Mouse (Mus musculus): ENCODE results near the gene Ddx31. TPM values are rescaled to one million over a fixed set of nuclear protein-coding genes. Genes with fewer than 3 reads are reported as not detected.

Ddx31 gene
- 10 to 100 TPM in 1 of 2 experiments, 1 to 10 TPM in 1; 8.7 to 15.5 TPM for total RNA-seq (2021)
- long read RNA-seq, experiment 1, transcript Ddx31-201 (20 exons, 3,271 nt): major isoform, 14 of 18 reads
- long read RNA-seq, experiment 1, partial matches to known transcripts: 2 of 18 reads
- long read RNA-seq, experiment 1, other reads (novel, unspliced or antisense): 2 of 18 reads
- long read RNA-seq, experiment 2, transcript Ddx31-201 (20 exons, 3,271 nt): major isoform, 5 of 6 reads
- long read RNA-seq, experiment 2, partial matches to known transcripts: 0 of 6 reads
- long read RNA-seq, experiment 2, other reads (novel, unspliced or antisense): 1 of 6 reads

DNA sequence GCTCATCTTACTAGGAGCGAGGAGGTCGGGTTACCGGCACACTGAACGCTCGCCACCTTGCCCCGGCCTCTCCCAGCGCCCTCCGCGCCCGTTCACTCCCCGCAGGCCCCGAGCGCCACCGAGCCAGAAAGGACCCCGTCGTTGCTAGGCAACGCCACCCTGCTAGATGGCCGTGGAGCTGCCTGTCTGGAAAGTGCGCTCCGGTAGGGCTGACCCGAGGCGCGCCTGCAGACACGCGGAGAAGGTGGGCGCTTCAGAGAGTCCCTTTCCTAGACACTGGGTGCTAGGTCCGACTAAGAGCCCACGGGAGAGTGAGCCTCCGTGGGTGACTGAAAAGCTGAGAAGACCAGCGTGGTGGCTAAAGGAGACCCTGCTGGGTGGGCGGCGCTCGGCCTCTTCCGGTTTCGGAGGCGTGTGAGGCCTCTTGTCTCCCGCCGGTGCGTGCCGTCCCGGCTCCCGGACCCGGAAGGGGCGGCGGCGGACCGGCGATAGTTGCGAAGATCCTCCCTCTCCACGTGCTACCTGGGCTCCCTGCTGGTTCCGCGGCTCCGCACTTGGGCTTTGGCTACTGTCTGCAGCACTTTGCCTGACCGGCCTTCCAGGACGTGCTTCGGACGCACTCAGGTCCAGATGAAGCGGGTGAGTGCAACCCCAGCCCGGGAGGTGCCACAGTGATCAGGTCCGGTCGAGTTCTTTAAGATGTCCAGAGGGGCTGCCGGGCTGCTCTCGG is at the start of gene Ddx31, which contains the start of gene Gtf3c4:
Gene Ddx31, plus strand, starts transcription at position 185 of the 730 bp plus-strand sequence.
Gene Gtf3c4, minus strand, starts transcription at position 139 of the 730 bp plus-strand sequence.
- DNase-seq: peak; percentile 95 to 96

DNA sequence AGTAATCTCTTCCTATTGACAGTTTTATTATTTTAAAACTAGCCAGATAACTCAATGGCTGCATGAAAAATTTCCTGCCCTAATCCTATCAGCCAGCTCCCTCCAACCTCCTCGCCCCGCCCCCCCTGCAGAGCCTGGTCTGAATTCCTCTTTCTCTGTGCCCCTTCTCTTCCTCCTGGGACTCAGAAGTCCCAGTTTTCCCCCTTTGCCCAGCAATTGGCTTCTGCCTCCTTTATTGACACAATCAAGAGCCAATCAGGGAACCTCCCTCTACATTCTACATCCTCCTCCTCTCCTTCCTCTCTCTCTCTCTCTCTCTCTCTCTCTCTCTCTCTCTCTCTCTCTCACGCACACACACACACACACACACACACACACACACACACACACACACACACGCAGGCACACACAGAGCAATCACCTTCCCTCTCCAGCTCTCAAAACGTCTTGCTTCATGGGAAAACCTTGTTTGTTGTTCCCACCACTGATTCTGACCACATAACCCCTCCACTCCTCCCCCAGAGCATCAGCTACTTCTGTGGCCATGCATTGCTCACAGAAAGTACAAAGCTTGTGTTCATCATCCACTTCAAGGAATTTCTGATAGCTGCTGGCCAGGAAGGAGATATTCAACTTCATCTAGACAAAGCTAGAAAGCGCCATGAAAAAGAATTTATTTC is 47.1 kb upstream of the Ddx31 start:
- DNase-seq: peak in 1 of 2 experiments; percentile 36

DNA sequence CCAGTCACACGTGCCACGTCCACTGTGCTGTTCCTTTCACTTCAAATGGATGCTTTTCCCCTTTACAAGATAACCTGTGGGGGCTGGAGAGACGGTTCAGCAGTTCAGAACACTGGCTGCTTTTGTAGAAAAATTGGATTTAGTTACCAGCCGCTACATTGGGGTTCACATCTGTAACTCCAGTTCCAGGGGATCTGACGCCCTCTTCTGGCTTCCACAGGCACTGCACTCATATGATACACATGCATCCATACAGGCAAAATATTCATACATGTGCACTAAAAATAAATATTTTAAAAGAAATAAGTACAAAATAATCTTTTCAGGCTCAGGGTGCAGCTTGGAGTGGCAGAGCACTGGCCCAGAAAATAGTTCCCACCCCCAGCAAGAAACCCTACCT is 45.6 kb upstream of the Ddx31 start:
- no peak for DNase-seq

DNA sequence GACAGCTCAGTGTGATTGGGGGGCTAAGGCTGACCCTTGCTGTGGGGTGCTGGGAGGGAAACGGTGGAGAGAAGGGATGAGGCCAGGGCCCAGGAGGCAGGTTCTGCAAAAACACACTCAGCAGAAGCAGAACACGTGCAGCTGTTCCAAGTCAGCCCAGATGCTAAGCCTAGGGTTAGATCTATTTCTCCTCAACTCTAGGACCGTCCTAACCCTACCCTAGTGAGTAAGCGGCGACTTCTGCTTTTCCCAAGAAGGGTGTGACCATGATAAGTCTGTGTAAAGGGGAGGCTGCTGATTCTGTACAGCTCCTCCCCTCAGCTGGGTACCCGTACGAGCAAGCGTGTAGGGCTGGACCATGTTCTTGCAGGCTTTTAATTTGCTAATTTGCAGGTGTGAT is 43.9 kb upstream of the Ddx31 start:
- no peak for DNase-seq

DNA sequence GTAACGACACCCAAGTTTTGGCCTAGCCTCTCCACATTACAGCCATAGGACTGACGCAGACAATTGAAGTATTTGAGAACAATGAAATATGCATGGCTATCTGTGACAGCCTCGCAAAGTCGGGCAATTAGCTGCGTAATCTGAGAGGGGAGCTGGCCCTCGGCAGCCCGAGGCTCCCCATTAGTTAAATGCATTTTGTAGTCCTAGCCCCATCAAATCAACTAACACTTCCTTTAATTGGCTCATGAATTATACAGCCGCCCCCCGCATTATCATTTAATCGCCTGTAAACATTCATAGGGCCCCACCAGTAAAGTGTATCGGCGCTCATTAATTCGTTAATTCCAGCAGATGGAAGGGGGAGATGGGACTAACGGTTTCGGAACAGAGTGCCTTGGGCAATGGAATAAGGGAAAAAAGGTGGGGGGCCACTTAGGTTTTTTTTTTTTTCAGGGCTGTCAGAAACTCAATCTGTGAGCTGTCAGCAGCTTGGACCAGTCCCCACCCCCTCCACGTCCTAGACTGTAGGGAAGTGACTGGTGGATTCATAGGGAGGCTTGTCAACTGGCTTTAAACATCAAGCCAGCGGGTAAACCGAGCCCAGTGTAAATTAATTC is 42.6 kb upstream of the Ddx31 start:
- no peak for DNase-seq

DNA sequence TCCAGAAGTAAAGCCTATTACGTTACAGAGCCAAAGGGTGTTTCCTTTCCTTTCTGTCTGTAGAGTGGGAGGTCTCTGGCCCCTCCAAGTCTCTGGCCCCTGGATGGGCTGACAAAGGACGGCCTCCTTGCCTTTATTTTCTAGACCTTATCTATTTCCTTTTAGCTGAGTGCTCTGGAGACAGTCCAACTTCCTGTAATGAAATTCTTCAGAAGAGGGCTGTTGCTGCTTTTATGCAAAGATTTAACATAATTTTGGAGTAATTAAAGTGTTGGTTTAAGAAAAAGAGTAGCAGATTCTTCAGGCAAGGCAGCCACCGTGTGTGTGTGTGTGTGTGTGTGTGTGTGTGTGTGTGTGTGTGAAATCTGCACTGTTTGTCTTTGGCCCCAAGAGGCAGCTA is 41.8 kb upstream of the Ddx31 start:
- no peak for DNase-seq

DNA sequence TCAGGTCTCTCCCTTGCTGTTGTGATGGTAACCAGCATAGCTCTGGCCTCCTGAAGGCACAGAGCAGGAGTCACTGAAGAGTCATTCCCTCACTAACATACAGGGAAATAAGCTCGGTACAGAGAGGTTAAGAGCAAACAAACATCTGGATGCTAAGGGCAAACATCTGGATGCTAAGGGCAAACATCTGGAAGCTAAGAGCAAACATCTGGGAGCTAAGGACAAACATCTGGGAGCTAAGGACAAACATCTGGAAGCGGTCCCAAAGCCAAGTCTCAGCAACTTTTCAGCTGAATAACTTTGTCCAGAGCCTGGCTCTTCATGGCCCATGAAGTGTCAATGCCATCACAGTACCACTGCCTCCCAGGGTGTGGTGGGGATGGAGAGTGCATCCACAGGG is 40.6 kb upstream of the Ddx31 start:
- DNase-seq: no peak

DNA sequence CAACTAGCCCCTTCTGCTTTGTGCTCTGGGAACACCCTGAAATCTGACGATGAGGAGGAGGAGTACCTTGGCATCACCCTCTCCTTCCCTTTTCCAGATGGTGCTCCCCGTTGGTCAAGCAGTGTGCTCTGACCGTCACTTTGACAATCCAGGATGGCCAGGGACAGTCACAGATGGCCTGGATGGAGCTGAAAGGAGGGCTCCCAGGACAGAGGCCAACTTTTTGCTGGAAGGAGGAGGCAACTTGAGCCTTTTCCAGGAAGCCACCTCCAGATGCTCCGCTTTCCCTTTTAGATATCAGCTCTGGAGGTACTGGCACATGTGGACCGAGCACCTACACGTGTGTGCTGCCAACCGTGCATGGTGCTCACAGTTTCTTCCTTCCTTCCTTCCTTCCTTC is 36.8 kb upstream of the Ddx31 start:
- no peak for DNase-seq

DNA sequence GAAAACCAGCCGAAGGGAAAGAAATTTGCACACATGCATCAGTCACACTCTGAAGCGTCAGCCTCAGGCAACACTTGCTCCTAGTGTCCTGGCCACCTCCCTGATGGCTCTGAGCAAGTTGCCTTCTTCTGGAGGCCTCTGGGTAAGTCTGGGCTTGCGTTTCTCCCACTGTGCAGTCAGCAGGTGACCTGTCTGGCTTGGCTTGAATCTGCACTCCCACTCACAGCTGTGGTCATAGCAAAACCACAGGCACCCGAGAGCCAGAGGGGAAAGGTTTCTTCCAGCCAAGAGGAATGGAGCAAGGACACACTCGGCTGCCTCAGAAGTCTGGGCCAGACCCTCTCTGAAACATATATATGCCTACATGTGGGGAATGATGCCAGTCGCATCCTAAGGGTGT is 31.4 kb upstream of the Ddx31 start:
- no peak for DNase-seq

DNA sequence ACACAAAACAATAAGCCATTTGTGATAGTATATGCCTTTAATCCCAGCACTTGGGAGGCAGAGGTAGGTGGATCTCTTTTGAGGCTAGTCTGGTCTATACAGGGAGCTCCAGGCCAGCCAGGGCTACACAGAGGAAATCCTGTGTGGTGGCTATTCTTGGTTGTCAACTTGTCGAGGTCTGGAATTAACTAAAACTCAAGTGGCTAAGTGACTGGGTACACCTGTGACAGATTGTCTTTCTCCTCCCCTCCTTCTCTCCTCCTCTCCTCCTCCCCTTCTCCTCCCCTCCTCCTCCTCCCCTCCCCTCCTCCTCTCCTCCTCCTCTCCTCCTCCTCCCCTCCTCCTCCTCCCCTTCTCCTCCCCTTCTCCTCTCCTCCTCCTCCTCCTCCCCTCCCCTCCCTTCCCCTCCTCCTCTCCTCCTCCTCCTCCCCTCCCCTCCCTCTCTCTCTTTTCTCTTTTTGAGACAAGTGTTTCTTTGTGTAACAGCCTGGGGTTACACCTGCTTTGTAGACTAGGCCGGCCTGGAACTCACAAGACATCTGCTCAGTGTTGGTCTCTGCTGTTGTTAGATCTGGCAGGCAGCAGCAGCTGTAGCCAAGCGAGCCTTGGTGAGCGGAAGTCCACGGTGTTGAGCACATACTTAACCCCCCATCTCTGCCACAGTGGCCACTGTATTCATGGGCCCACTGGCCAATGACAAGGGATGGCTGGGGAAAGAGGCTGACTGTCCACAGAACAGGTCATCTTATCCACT is 29.8 kb upstream of the Ddx31 start:
- DNase-seq: no peak

DNA sequence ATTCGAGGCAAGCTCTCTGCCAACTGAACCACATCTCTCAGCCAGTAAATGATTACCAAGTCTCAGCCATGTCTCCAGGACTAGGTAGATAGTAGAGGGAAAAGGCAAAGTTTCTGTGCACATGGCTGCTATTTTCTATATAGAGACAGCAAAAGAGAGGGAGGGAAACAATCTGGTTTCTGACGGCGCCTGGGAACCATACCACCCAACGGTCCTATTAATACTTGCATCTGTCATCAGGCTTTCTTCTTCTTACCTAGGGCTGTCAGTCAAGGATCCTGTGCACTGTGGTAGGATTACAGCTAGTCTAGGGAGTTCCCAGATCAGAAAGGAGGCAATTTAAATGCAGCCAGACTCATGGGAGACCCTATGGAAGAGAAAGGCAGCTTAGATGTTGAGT is 21.3 kb upstream of the Ddx31 start:
- DNase-seq: no peak

DNA sequence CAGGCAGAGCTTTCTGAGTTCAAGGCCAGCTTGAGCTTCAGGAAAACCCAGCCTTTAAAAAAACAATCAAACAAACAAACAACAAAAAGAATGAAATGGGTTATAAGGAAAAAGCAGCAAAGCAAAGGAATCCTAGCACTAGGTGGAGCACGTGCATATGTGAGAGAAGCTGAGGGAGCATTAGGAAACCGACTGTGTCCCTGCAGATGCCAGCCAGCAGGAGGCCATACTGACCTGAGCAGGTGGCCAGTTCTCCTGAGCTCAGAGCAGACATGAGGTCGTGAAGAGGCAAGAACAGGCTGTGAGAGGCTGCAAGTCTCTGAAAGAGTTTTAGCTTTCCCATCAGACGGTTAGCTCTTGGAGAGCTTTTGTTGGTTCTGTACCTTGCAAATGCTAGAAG is 10.9 kb upstream of the Ddx31 start:
- no peak for DNase-seq

DNA sequence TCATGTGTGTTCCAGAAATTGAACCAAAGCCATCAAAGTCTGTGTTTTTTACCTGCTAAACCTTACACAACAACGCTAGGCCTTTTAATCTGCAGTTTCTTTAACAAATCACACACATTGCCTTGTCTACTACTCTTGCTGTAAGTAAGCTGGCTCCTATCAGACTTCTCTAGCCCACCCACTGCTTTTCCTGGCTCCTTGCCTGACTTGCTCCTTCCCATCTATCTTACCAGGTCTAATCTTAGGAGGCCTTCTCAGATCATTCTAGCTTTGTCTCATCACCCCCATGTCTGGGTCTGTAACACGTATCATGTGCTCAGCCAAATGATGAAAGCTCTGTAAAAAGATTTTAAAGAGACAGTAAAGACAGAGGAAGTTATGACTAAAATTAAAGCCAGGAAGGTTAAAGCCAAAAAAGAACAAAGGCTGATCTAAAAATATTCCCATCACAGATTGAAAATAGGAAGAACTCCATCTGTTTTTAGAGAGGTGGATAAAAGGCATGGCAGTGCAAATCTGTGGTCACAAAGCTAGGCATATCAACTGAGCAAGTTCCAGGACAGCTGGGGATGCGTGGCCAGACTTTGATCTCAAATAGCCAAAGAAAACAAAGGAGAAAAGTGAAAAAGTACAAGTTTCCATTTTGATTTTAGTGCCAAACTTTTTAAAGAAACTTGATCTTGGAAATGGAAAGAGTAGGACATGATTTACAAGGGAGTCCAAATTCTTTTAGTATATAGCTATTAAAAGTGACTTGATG is 3.8 kb upstream of the Ddx31 start:
- DNase-seq: no peak

DNA sequence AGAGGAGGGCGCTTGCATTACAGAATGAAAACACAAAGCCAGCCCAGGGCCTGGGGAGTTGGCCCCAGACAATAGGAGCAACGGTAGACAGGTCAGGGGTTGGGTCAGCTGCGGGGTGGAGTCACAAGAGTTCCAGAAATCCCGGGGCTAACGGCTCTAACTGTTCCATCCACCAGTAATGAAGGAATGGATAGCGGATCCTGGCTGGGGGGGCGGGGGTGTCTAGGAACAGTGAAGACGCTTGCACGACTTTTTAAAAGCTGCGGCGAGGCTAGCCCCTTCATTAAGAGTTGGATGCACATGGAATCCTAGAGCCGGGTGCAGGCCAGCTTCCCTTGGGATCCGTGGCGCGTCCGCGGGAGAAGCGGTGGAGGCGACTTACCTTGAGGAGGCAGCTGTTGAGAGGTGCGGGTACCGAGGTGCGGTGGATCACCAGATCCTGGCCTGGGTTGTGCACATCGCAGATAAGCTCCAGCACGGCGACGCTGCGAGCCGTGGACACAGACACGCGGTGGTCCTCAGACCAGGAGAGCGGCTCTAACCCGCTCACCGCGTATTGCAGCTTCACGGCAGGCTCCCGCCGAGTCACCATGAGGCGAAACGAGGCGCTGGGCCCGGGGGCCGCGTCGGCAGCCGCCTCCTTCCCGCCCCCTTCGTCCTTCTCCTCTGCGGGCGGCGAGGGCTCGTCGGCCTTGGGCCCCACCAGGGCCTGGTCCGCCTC is 545 bp upstream of the Ddx31 start:
- DNase-seq: peak in 1 of 2 experiments; percentile 8

DNA sequence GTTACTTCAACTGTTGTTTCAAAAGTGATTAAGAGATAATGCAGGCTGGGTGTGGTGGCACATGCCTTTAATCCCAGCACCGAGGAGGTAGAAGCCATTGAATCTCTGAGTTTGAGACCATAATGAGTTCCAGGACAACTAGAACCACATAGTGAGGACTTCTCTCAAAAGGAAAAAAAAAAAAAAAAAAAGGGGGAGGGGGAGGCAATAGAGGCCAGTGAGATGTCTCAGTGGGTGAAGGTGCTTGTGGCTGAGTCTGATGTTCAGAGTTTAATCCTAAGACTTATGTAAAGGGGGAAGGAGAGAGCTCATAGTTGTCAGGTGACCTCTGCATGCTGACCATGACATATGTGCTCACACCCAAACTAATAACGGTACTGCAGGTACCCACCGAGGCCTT is 1.8 kb downstream of the Ddx31 start:
- no peak for DNase-seq

DNA sequence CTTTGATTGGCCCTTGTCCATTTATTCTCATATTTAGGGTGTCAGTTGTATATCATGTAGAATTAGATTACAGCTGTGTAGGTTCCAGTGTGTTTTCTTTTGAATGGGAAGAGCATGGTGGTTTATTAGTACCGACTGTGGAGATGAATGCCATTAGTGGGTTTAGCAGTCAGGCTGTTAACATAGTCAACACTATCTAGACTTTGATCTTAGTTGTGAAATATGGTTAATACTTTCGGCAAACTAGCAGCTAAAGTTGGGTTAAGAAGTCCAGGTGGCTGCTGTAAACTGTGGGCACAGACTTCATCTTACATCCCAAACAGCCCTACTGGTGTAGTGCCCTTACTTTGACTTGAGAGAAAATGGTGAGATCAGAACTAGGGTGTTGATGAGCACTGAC is 8.7 kb downstream of the Ddx31 start:
- no peak for DNase-seq

DNA sequence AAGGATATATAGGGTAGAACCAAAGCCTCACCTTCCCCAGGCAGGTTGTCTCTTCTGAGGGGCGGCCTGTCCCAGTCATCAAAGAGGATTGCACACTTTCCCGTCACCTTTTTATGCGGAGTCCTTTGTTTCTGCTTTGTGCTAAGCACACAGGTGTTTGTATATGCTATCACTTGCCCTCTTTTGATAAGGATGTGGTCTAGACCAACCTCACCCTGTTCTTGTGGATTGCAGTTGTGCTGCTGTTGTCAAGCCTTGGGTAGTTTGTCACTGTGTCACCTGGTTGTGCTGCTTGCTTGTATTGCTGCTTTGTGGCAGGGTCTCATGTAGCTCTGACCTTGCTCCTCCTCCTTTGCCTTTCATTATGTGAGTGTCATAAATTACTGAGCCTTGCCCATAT is 12.4 kb downstream of the Ddx31 start:
- no peak for DNase-seq

DNA sequence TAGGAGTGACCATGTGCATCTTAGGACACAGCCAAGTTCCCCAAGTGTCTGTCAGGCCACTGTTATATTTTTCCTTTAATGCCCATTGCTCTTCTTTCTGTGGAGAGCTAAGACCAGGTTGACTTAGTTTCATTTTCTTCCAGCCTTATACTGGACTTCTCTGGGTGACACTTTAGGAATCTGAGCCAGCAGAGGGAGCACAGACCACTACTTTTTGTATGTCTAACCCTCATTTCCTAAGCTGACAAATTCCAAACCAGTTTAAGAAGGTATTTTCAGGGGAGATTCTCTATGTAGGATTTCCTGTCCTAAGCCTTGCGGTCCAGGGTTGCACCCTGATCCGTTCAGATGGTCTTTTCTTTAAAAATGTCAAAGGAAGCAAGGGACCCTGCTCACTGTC is 15.6 kb downstream of the Ddx31 start:
- DNase-seq: no peak

DNA sequence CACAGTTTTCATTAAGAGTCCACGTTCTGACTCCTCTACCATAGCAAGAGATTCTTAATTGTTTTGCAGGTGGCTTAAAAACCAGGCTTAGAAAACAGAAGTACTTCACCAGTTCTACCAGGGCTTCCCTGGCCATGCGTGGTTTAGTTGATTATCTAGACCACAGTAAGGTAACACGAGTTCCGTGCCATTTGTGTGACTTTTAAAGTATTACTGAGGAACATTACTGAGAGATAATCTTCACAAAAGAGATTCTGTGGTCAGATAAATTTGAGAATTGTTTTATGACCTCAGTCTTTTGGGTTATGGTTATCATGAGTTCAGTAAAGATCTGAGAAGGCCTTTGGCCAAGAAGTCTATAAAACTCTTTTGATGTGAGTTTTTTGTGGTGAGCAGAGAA is 19.1 kb downstream of the Ddx31 start:
- no peak for DNase-seq

DNA sequence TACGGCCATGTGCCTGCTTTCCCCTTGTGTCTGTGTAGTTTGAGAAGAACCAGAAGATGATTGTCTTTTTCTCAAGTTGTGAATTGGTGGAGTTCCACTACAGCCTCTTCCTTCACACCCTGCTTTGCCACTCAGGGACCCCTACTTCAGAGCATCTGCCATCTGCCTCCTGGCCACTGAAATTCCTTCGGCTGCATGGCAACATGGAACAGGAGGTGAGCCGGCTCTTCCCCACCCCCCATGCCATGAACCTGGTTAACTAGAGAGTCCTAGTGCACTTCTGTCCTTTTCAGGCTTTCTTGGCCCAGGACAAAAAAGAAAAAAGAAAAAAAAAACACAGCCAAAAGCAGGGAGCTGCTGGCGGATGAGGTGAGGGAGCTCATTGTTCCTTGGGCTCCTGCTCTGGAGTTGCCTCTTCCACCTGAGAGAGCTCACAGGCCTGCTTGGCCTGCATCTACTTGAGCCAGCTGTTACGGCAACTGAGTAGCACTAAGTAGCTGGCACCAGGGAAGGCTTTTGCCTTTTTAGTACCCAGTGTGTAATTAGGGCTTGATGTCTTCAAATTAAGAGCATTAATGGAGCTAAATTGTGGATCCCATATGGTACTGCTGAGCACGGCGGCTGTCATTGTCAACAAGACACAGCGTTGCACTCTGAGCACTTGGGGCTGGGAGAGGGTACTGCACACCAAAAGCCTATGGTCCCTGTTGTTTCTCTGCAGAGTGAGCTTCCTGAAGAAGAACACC is 20.6 kb downstream of the Ddx31 start:
- no peak for DNase-seq
